Mouse (Mus musculus): ENCODE results near the gene Gm42674.

DNA sequence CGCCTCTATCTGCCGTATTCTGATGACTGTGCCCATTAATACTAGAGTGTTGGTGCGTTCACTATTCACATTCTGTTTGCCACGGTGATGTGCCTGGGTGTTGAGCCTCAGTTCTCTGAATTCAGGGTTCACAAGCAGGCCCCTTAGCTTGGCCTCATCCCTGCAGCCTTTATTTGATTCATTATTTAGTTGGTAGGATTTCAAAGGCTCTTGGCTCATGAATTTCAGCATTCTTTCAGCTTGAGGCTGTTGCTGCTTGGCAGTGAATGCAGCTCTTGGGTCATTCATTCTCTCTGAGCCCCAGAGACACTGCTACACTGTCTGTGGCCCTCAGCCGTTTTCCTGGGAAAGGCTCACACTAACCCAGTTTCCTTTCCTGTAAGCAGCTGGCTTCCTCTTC is 45.8 kb upstream of the Gm42674 start:
- TF ChIP-seq CTCF (IDR thresholded peaks at IDR 0.05; ENCODE audit: low read depth) (no peak), EP300 (IDR thresholded peaks at IDR 0.05; ENCODE audit: low read depth) (no peak)

Measured in heart, postnatal 0 days (tissue).